Mouse (Mus musculus) cerebellum, adult 8-10 months (tissue): ENCODE results near the gene Pmepa1.

Experiments used
- DNase-seq: peaks from one replicate; pipeline ENCODE4 v3.0.0; 2022

Gene Pmepa1

GRCm38 (mm10) chr2:173224832-173225231 lies 51.5 kb downstream of the Pmepa1 start:
- no peak for DNase-seq

- no peak for DNase-seq
These were observed 52.2 kb downstream of the Pmepa1 start for GRCm38 (mm10) chr2:173224097-173224496.

- no peak for DNase-seq
These were observed 52.8 kb downstream of the Pmepa1 start for GRCm38 (mm10) chr2:173223496-173223895.

GRCm38 (mm10) chr2:173220754-173221153 lies 55.6 kb downstream of the Pmepa1 start:
- DNase-seq: no peak

- DNase-seq: no peak
These were observed 56.9 kb downstream of the Pmepa1 start for GRCm38 (mm10) chr2:173219256-173219954.

- DNase-seq: no peak
These were observed 57.8 kb downstream of the Pmepa1 start, which contains the start of gene Zbp1 for GRCm38 (mm10) chr2:173218416-173219141. TSS of gene Zbp1 (minus strand) at chr2:173218923.

- DNase-seq: no peak
These were observed 58.5 kb downstream of the Pmepa1 start for GRCm38 (mm10) chr2:173217763-173218258.

GRCm38 (mm10) chr2:173217246-173217645 lies 59.1 kb downstream of the Pmepa1 start:
- no peak for DNase-seq

GRCm38 (mm10) chr2:173216840-173217239 lies 59.5 kb downstream of the Pmepa1 start:
- no peak for DNase-seq

- DNase-seq: no peak
These were observed 64.1 kb downstream of the Pmepa1 start for GRCm38 (mm10) chr2:173212227-173212626.

- DNase-seq: no peak
These were observed 67.1 kb downstream of the Pmepa1 start for GRCm38 (mm10) chr2:173209091-173209815.

GRCm38 (mm10) chr2:173207051-173207450 lies 69.3 kb downstream of the Pmepa1 start:
- DNase-seq: no peak

GRCm38 (mm10) chr2:173205563-173206099 lies 70.7 kb downstream of the Pmepa1 start:
- no peak for DNase-seq

GRCm38 (mm10) chr2:173204671-173205070 lies 71.7 kb downstream of the Pmepa1 start:
- DNase-seq: no peak

GRCm38 (mm10) chr2:173203726-173204125 lies 72.6 kb downstream of the Pmepa1 start:
- no peak for DNase-seq

GRCm38 (mm10) chr2:173202924-173203689 lies 73.2 kb downstream of the Pmepa1 start:
- DNase-seq: no peak

GRCm38 (mm10) chr2:173194796-173195195 lies 81.5 kb downstream of the Pmepa1 start:
- no peak for DNase-seq

- no peak for DNase-seq
These were observed 89.0 kb downstream of the Pmepa1 start for GRCm38 (mm10) chr2:173187182-173187855.

- DNase-seq: peak; percentile 64
These were observed 90.0 kb downstream of the Pmepa1 start for GRCm38 (mm10) chr2:173186047-173186943.

GRCm38 (mm10) chr2:173185282-173185681 lies 91.1 kb downstream of the Pmepa1 start:
- no peak for DNase-seq
